Mouse (Mus musculus) hindbrain, embryonic 14.5 days (tissue): ENCODE measurements at regions not wholly inside any gene's neighbourhood (a gene's known extent, or its start where the extent isn't known, plus 50 kb on each side); places are given as distances from the start of the nearest gene placed in this dataset.

Source experiments
- ATAC-seq: fragments of 200-750 bp; cut with Nextera tagmentation; 2 replicates; pipeline ENCODE4 v1.8.0; 2017; ENCODE audit warnings: moderate number of reproducible peaks, mild to moderate bottlenecking, moderate TSS enrichment, moderate library complexity; ENCODE audit not compliant: low FRiP score
- DNase-seq: peaks from one replicate; pipeline ENCODE4 v3.0.0-alpha.2; 2015; ENCODE audit warnings: low spot score
- H3K27ac ChIP-seq: fragments of 300-500 bp; sonication (generic); 2 replicates; pipeline ENCODE4 v1.5.1; 2014; ENCODE audit warnings: mild to moderate bottlenecking, moderate library complexity
- H3K27me3 ChIP-seq: fragments of 300-500 bp; sonication (generic); 2 replicates; pipeline ENCODE4 v1.6.1; 2014; ENCODE audit warnings: mild to moderate bottlenecking, low read length, mixed read lengths; ENCODE audit not compliant: control insufficient read depth, insufficient read depth
- H3K36me3 ChIP-seq: fragments of 300-500 bp; sonication (generic); replicated peaks from 2 replicates; pipeline ENCODE4 v1.6.1; 2014; ENCODE audit not compliant: control insufficient read depth, insufficient read depth
- H3K4me1 ChIP-seq: fragments of 300-500 bp; sonication (generic); replicated peaks from 2 replicates; pipeline ENCODE4 v1.6.1; 2014; ENCODE audit warnings: antibody characterized with exemption, low read length, mixed read lengths; ENCODE audit not compliant: control insufficient read depth, insufficient read depth
- H3K4me2 ChIP-seq: fragments of 300-500 bp; sonication (generic); replicated peaks from 2 replicates; pipeline ENCODE4 v1.6.1; 2014; ENCODE audit warnings: mild to moderate bottlenecking, moderate library complexity
- H3K4me3 ChIP-seq: fragments of 300-500 bp; sonication (generic); replicated peaks from 2 replicates; pipeline ENCODE4 v1.5.1; 2014; ENCODE audit warnings: mild to moderate bottlenecking, low read length
- H3K9ac ChIP-seq: fragments of 300-500 bp; sonication (generic); 2 replicates; pipeline ENCODE4 v1.6.1; 2014
- H3K9me3 ChIP-seq: fragments of 300-500 bp; sonication (generic); 2 replicates; pipeline ENCODE4 v1.6.1; 2016; ENCODE audit warnings: low read length; ENCODE audit not compliant: control insufficient read depth
- WGBS: fragments of 180-500 bp; shearing (Covaris S2); extraction: QIAGEN DNeasy Blood & Tissue Kit; methylation state at CpG from one replicate; pipeline ENCODE4 v1.1.7; 2014; 5-methylcytosine and 5-hydroxymethylcytosine counted together

- no peaks in the 10 kb centered on the region for H3K36me3 ChIP-seq
- no peak overlapping the region for H3K27ac ChIP-seq
- H3K9me3 ChIP-seq, result no peaks in the 10 kb centered on the region
- no peaks in the 10 kb centered on the region for H3K4me1 ChIP-seq
- no peaks in the 10 kb centered on the region for H3K27me3 ChIP-seq
- no peak overlapping the region for H3K9ac ChIP-seq
- no peak overlapping the region for H3K4me3 ChIP-seq
- 93% methylated on average over 3 of the region's 3 CpGs for WGBS
- no peak overlapping the region for H3K4me2 ChIP-seq
- ATAC-seq, result no peak
- no peak for DNase-seq
Observed at GRCm38 (mm10) chr15:64512615-64513014, 304.9 kb upstream of the Gm21798 start.

- H3K9me3 ChIP-seq, result no peaks in the 10 kb centered on the region
- DNase-seq (no peak), ATAC-seq (no peak)
- no peaks in the 10 kb centered on the region for H3K4me1 ChIP-seq
- H3K27me3 ChIP-seq, result no peaks in the 10 kb centered on the region
- H3K4me2 ChIP-seq, result no peak overlapping the region
- no peak overlapping the region for H3K27ac ChIP-seq
- no peak overlapping the region for H3K4me3 ChIP-seq
- no peaks in the 10 kb centered on the region for H3K36me3 ChIP-seq
- H3K9ac ChIP-seq, result no peak overlapping the region
Observed at GRCm38 (mm10) chr15:64513501-64514097, 303.9 kb upstream of the Gm21798 start.

GRCm38 (mm10) chr15:64515179-64515578 lies 302.3 kb upstream of the Gm21798 start:
- Histone ChIP-seq H3K4me1 (no peaks in the 10 kb centered on the region), H3K4me3 (no peak overlapping the region), H3K9ac (no peak overlapping the region), H3K4me2 (no peak overlapping the region), H3K9me3 (no peaks in the 10 kb centered on the region), H3K27me3 (no peaks in the 10 kb centered on the region), H3K27ac (no peak overlapping the region), H3K36me3 (no peaks in the 10 kb centered on the region)
- no peak for ATAC-seq
- DNase-seq, result no peak

GRCm38 (mm10) chr15:64519207-64519628 lies 298.3 kb upstream of the Gm21798 start:
- DNase-seq (peak; percentile 31), ATAC-seq (peak; percentile 84)
- Histone ChIP-seq H3K27me3 (no peaks in the 10 kb centered on the region), H3K27ac (no peak overlapping the region), H3K4me3 (no peak overlapping the region), H3K4me1 (no peaks in the 10 kb centered on the region), H3K36me3 (no peaks in the 10 kb centered on the region), H3K4me2 (no peak overlapping the region), H3K9ac (no peak overlapping the region), H3K9me3 (no peaks in the 10 kb centered on the region)
- WGBS, result 52% methylated on average over 4 of the region's 4 CpGs

GRCm38 (mm10) chr15:64520568-64520967 lies 296.9 kb upstream of the Gm21798 start:
- Histone ChIP-seq H3K4me3 (no peak overlapping the region), H3K27me3 (no peaks in the 10 kb centered on the region), H3K4me2 (no peak overlapping the region), H3K27ac (no peak overlapping the region), H3K9me3 (no peaks in the 10 kb centered on the region), H3K36me3 (no peaks in the 10 kb centered on the region), H3K9ac (no peak overlapping the region), H3K4me1 (no peaks in the 10 kb centered on the region)
- DNase-seq, result no peak
- no peak for ATAC-seq
- WGBS, result 96% methylated on average over 5 of the region's 5 CpGs

- H3K9ac ChIP-seq, result no peak overlapping the region
- H3K36me3 ChIP-seq, result no peaks in the 10 kb centered on the region
- no peak for ATAC-seq
- no peaks in the 10 kb centered on the region for H3K27me3 ChIP-seq
- no peak overlapping the region for H3K4me3 ChIP-seq
- no peak overlapping the region for H3K4me2 ChIP-seq
- WGBS, result 79% methylated on average over 6 of the region's 6 CpGs
- H3K27ac ChIP-seq, result no peak overlapping the region
- no peaks in the 10 kb centered on the region for H3K4me1 ChIP-seq
- H3K9me3 ChIP-seq, result no peaks in the 10 kb centered on the region
- no peak for DNase-seq
Observed at GRCm38 (mm10) chr15:64532260-64533120, 285.0 kb upstream of the Gm21798 start.

GRCm38 (mm10) chr15:64533169-64533795 lies 284.2 kb upstream of the Gm21798 start:
- H3K4me1 ChIP-seq, result no peaks in the 10 kb centered on the region
- no peak overlapping the region for H3K4me3 ChIP-seq
- ATAC-seq (no peak), DNase-seq (no peak)
- no peak overlapping the region for H3K27ac ChIP-seq
- H3K9me3 ChIP-seq, result no peaks in the 10 kb centered on the region
- H3K9ac ChIP-seq, result no peak overlapping the region
- 84% methylated on average over 2 of the region's 2 CpGs for WGBS
- H3K27me3 ChIP-seq, result no peaks in the 10 kb centered on the region
- H3K4me2 ChIP-seq, result no peak overlapping the region
- no peaks in the 10 kb centered on the region for H3K36me3 ChIP-seq

- 51% methylated on average over 6 of the region's 6 CpGs for WGBS
- DNase-seq, result no peak
- Histone ChIP-seq H3K4me2 (no peak overlapping the region), H3K27ac (no peak overlapping the region), H3K36me3 (no peaks in the 10 kb centered on the region), H3K4me1 (no peaks in the 10 kb centered on the region), H3K9ac (no peak overlapping the region), H3K27me3 (no peaks in the 10 kb centered on the region), H3K9me3 (no peaks in the 10 kb centered on the region), H3K4me3 (no peak overlapping the region)
- no peak for ATAC-seq
Observed at GRCm38 (mm10) chr15:64534166-64534565, 283.3 kb upstream of the Gm21798 start.

- ATAC-seq, result no peak
- H3K4me2 ChIP-seq, result no peak overlapping the region
- no peaks in the 10 kb centered on the region for H3K4me1 ChIP-seq
- no peaks in the 10 kb centered on the region for H3K27me3 ChIP-seq
- H3K9me3 ChIP-seq, result no peaks in the 10 kb centered on the region
- no peak overlapping the region for H3K4me3 ChIP-seq
- DNase-seq, result no peak
- H3K9ac ChIP-seq, result no peak overlapping the region
- H3K27ac ChIP-seq, result no peak overlapping the region
- no peaks in the 10 kb centered on the region for H3K36me3 ChIP-seq
- 81% methylated on average over 2 of the region's 2 CpGs for WGBS
Observed at GRCm38 (mm10) chr15:64535160-64535559, 282.3 kb upstream of the Gm21798 start.
